Mouse (Mus musculus) cerebellum, adult (tissue): ENCODE results near the gene Vps13d.
A peak's percentile ranks its signal among the peaks of the same experiment; 100 is the strongest.

ENCODE experiments used
- ATAC-seq: cut with Nextera tagmentation; 2 replicates; pipeline ENCODE4 v1.9.2; 2017; ENCODE audit warnings: mild to moderate bottlenecking, moderate library complexity, mixed read lengths; ENCODE audit not compliant: insufficient number of reproducible peaks, low FRiP score, low TSS enrichment

The Vps13d gene

DNA sequence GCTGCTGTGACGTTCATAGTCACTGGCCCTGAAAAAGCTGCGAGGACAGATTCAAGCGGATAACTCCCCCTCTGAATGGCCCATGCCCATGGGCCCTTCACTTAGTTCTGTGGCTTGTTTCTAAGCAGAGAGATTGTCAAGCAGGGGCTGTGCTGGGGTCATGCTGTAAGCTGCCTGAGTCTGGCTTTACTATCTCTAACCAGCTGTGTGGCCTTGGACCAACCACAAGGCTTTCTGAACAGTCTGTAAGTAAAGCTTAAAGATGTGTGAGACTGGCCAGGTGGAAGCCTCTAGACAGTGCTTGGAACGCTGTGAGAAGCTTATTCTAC lies 180.2 kb downstream of the Vps13d start:
- ATAC-seq: no peak

DNA sequence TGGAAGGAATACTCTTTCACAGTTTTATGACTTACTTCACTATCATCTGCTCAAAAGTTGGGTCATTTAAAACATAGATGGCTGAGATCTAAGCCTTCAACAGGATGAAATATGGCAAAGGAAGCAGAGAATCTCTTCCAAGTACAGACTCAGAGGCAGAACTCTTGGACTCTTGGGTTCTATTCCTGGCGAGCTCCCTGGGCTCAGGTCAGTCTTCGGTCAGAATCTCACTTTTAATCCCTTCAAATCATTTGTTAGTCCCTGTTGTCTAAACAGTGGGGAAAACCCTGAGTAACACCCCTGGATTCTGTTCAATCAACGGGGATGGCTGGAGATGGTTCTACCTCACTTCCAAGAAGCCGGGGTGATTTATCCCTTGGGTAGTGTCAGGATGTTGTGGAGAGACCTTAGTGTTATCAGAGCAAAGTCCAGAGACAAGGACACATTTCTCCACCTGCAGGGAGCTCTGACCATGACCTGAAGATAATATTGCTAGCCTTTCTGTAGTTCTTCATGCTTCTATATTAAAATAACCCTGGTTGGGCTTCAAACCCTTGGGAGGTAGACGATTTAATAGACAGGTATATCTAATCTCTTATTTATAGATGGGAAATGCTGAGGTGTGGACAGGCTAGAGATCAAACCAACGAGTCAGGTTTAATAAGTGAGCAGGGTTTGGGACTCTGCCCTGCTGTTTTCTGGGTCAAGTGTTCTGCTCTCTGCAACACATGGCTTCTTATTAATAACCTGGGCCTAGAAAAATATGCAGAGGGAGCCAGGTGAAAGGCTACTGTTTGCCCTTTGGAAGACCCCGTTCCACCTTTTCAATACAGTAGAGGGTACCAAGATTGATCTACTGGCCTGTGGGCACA lies 180.8 kb downstream of the Vps13d start:
- no peak for ATAC-seq

DNA sequence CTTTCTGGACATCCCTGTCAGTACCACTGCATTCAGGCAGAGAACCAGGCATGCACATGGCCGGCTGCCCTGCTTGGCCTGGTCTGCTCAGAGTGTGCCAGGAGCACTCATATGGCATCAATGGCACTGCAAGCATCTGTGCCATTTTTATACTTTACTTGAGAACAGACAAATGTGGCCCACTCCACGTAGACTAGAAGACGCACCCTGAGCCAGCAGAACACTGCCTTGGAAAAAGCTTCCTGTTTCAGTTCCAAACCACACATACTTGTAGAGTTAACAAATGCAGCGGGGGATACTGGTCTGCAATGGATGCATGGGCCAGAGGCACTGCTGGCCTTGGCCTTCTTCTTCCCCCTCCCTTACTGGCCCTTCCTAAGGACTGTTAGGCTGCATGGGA lies 181.6 kb downstream of the Vps13d start:
- no peak for ATAC-seq

DNA sequence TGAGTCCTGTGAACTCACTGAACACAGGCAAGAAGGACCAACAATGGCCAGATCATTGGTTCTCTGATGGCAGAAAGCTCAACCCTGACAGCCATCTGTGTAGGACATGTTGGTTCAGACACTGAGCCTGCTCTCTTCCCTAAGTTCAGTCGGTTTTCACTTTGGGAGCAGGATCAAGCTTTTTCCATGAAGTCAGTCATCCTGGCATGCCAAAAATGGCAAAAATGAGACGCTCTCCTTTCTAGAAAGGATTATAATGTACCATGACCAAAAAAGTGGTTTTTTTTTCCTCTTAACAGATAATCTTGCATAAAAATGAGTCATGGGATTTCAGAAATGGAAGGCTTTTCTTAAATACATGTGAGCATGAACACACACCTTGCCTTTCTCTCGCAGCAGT lies 183.6 kb downstream of the Vps13d start:
- ATAC-seq: no peak

DNA sequence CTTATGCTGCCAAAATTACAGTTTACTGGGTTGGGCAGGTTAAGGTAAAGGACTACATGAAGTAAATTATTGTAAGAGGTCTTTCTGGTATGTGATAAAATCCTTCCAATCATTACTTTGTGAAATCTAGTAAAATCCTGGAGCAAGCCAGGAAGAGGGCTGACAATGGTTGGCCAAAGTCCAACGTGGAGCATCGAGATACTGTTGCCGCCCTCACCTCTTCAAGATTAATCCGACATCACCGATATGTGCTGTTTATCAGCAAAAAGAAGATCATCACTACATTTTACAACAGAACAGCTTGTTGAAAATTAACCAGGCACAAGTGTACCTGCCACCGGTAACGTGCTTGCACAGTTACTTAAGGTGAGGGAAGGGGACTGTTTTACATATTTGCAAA lies 184.9 kb downstream of the Vps13d start:
- no peak for ATAC-seq

DNA sequence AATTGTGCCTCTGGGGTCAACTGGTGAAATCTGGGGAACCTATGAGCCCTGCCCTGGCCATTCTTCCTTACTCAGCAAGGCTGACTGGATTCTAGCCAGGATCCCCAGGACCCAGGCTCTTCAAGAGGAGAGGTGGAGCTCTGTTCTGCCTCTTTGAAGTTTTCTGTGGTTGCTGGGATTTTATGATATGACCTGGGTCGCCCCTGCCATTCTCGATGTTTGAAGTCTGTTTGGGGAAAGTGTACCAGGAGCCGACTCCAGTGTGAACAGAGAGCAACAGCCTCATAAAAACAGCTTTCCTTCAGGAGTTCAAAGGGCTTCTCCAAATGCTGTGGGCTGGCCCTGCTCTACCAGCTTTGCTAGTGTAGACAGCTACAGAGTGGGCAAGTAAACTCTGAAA lies 185.4 kb downstream of the Vps13d start:
- no peak for ATAC-seq

DNA sequence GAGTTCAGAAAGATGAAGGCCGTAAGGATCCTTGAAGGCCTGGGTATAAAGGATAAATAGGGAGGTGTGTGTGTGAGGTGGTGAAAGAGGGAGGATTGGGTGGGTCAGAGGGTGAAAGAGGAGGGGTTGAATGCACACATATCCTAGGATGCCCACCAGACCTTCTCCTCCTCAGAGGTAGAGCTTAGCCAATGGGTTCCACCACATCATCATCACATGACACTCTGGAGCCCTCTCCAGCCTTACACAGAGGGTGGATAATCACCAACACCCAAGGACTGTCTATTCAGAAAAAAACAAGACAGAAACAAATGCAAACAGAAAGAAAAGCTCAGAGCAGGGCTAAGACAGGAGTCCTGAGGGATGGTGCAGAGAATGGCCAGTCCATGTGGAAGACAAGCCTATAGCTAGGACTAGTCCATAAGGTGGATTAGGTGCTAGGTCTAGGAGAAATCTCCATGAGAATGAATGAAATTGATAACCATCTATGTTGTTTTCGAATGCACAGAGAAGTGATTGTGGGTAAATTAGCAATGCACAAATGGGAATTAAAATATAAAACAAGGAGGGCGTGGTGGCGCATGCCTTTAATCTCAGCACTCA lies 188.8 kb downstream of the Vps13d start:
- no peak for ATAC-seq

DNA sequence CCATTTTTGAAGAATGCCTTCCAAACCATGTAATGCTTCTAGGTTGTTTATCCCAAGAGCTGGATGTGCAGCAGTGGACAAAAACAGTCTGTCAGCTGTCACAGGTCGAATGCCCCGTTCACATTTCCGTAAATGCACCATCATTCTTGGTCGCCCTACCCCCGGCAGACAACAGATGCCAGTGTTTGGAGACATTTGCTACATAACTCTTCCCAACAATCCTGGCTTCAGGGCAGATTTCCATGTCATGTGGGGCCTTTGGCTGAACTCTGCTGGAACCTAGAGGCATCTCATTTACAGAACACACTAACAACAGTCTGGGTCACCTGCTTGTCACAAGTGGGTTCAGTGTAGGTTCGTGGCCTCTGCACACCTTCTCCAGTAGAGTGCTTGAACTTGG lies 190.6 kb downstream of the Vps13d start:
- 0 out of 2 replicates have a peak, but pooled peaks have one; percentile 20 for ATAC-seq

DNA sequence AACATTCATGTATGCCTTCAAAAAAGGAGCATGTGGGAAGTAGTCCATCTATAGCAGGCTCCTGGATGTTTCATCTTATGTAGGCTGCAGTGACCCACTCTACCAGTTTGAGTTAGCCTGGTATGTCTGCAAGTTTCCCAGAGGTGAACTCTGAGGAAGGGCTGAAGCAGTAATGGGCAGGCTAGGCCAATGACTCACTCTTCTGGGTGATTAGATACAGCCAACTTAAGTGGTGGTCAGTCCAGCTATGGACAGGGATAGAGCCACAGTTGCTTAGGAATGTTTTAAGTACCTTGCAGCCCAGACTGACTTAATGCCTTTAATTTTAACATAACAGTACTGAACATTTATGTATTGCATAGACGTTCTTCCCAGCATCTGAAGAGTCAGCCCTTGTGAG lies 192.1 kb downstream of the Vps13d start:
- no peak for ATAC-seq

DNA sequence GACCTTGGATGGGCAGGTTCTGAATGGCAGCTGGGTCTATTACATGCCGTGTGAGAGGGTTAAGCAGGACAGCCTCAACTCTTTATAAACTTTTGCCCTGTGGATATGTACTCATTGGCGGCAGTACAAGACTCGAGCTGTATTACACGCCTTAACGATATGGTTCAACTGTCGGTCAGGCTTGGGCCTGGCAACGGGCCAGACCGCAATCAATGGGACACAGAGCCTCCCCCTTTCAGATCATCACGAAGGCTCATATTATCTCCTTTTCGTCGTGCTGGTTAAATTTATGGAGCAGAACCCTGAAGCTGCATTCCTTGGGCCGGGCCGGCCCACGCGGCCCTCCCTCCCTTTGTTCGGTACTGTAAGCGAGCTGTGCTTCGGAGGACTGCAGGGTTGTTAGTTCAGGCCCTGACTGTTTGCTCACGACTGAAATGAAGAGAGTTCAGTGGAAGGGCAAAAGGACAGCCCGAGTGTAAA lies 194.9 kb downstream of the Vps13d start:
- ATAC-seq: no peak

DNA sequence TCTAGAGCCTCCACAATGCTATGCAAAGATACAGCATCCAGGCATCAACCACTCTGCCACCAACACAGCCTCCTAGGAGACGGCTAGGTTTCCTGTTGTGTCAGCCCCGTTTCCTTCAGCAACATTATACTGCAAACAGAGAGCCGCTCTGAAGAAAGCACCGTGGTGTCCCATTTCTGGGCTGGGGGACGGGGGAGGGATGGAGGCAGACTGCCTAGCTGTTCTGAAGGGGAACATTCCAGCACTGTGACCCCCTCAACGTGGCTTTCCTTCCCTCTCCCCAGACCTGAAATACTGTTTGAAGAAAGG lies 195.3 kb downstream of the Vps13d start:
- 0 out of 2 replicates have a peak, but pooled peaks have one; percentile 26 for ATAC-seq

DNA sequence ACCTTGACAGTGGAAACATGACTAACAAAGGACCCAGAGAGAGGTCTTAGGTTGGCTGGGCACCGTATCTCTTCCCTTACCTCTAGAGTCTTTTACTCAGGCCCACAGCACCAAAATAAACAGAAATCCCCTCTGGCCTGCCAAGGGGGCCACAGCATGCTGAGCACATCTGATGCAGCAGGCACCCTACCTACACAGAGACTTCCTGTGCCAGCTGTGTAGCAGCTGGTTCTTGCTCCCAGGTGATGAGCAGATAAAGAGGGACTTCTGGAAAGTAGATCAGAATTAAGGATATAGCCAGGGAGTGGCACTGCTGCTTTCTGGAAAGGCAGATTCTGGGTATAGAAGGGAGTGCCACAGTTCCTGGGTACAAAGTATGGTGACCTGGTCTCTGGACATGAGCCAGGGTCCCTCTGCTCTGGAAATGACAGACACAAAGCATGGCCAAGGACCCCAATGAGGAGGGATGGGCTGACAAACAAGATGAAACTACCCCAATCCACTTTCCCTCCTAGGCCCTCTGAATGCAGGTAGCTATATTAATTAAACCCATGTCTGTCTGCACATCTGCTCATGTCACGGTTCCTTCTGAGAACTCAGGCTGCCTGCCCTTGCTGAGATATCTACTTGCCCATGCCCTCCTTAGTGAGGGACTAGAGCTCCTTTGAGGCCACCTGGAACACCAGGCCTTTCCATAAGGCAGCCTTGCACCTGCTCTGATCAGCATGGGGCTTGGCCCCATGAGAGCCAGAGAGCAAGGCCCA lies 195.8 kb downstream of the Vps13d start:
- no peak for ATAC-seq

DNA sequence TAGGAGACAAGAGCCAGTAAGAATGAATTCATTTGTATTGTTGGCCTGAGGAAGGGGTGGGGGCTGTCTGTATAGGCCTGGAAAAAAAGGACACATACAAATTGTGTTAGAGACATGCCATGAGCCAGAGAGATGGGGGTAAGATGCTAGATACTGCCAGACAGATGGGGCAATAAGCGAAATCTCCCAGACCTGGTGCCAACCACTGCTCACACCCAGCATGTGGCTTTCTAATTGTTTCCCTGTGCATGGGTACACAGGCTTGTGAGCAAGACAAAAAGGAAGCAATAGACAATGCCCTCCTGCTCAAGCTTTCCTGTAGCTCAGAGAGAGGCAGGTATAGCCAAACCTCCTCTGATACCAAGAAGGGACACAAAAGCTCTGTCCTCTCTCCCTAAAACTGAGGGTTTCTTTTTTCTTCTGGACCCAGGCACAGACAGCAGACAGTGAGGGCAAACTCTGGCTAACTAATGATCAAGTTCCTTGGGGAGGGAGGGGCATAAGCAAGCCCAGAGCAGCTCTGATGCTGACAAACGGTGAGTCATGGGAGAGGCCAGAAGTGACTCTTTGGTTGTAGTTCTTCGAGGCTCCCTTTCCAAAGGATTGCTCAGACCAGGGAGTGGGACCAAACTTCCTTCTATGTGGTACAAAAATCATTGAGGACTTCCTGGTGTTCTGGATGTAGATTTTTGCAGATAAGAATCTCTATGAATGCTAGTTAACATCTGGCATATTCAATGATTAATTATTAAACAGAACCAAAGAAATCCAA lies 196.7 kb downstream of the Vps13d start:
- ATAC-seq: no peak

DNA sequence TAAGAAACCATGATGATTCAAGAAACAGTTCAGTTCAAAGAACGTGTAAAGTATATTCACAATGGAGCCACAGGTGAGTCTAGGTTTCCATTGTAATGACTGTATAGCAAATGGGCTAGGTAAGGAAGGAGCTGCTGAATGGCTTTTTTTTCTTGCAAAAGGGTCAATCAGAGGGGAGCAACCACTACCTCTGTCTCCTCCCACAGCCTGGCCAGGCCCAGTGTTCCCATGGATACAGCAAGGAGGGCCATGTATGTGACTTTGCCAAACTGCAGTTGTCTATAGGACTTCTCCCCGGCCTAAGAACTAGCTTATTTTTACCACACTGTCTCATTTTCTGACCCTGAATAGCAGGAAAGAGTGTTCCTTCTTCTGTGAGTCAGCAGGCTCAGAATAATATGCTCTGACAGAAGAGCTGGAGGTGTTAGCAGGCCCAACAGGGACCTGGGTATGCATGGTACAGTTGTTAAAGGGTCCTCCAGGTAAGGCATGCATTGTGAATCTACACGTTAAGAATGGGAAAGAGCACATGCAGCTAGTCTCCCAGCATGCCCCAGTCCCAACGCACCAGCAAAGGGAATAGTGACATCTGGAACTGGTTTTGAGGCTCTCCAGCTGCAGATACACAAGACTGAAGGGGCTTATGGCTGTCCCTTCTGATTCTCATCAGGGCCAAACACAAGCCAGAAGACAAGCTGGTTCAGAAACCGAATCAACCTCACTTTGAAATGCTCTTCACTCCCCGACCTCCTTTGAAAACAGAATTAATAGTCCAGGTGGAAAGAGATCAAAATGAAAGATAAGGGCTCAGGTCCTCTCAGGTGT lies 197.6 kb downstream of the Vps13d start:
- no peak for ATAC-seq

DNA sequence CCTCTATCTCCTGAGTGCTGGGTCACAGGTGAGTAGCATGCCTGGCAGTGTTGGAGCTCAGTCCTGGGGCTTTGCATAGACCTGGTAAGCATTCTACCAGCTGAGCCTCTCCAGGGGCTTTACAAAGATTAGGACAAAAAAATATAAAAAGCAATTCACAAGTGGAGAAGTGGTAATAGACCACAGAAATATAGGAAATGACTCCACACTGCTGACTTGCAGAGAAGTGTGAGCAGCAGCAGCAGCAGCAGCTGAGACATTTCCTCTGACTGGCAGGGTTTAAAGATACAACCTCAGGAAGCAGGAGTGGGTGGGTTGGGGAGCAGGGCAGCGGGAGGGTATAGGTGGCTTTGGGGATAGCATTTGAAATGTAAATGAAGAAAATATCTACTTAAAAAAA lies 199.0 kb downstream of the Vps13d start:
- ATAC-seq: no peak

DNA sequence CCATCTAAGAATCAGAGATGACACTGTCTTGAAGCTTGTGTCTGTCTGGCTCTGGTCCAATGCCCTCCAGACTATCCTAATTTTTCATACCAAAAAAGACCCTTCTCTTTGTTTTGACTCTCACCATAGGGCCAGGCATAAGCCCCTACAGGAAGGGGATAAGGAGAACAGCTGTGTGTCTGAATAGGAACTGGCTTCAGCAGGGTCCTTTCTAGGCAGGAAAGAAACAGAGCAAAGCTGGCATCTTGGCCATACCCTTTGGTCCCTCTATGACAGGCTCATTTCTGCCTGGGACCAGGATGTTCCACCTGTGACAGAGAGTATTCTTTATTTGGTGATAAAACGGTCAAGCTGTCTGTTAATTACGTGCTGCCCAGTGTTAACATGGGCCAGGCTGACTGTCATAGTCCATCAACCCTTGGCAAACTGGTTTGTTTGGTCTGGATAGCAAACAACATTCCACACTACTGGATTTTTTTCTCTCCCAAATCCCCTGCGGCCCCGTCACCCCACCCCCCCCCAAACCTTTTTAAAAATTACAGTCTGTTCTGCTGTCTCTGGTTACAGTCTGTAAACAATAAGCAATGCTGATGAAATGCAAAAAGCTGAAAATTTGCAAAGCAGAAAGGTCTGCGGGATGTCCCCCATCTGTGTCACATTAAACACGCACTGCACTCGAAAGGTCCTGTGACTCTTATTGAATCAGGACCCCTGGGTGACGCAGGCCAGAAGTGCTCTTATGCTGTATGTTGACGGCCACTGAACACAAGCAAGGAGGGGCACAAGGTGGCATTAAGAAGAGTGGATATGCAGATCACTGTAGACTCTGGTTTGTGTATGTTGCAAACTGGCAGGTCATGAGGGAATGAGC lies 201.5 kb downstream of the Vps13d start:
- no peak for ATAC-seq

DNA sequence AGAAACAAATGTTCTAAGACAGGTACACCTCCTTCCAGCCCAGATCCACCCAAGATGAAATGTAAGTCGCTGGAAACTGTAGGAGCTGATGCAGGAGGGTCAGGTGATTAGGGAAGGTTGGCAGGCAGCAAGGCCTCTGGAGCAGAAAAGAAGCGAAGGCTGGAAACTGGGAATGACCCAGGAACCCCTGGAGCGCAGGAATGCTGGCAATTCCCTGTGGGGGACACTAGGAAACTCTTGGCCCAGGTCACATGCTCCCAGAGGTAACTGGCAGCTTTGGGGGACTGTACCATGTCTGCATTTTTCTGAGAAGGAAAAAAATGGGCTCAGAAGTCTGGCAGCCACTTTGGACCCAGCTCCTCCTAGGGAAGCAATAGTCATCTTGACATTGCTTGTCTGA lies 202.4 kb downstream of the Vps13d start:
- no peak for ATAC-seq

DNA sequence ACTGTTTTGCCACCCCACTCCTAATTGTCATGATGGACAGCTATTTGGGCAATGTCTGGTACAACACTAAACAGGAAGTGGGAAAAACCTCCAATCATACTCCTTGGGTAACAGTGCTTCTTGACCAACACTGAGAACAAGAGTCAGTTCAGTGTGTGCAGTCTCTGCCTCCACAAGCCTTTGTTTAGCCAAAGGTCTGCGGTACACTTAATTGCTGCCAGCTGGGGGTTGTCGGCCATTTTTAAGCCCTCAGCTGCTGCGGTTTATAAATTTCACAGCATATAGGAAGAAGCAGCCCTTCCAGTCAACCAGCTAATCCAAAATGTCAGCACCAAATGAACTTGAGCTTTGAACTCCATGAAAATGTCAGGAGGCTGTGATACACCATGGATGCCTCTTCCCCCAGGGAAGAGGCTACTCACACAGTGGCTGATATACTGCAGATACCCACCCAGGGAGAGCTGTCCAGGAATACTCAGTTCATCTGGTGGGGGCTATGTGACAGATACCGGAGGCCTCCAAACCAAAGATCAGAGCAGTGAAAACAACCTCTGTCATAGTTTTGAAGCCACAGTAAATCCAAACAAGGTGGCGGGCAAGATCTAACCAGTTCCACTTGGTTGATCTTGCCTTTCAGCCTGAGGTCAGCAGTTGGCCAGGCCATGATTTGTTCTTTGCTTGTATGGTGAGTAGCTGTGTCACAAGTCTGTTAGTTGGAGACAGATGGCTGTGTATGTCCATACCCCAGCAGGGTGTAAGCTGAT lies 206.2 kb downstream of the Vps13d start:
- no peak for ATAC-seq
